Mouse (Mus musculus) lung, postnatal 0 days (tissue): Measurements from ENCODE around the gene 4930524B15Rik. TPM values are rescaled to one million over a fixed set of nuclear protein-coding genes. Genes with fewer than 3 reads are reported as not detected.

Experiments
- ATAC-seq: fragments of 200-750 bp; cut with Nextera tagmentation; 2 replicates; pipeline ENCODE4 v1.8.0; 2017; ENCODE audit warnings: moderate library complexity
- DNase-seq: peaks from one replicate; pipeline ENCODE4 v3.0.0-alpha.2; 2016; ENCODE audit warnings: low spot score
- H3K27ac ChIP-seq: fragments of 300-500 bp; sonication (generic); 2 replicates; pipeline ENCODE4 v1.5.1; 2014; ENCODE audit warnings: antibody characterized with exemption, mild to moderate bottlenecking, low read length, mixed read lengths
- H3K27me3 ChIP-seq: fragments of 300-500 bp; sonication (generic); replicated peaks from 2 replicates; pipeline ENCODE4 v1.6.1; 2014; ENCODE audit warnings: low read length, mixed read lengths; ENCODE audit not compliant: insufficient read depth
- H3K36me3 ChIP-seq: fragments of 300-500 bp; sonication (generic); 2 replicates; pipeline ENCODE4 v1.6.1; 2014; ENCODE audit warnings: low read length, mixed read lengths; ENCODE audit not compliant: insufficient read depth
- H3K4me1 ChIP-seq: fragments of 300-500 bp; sonication (generic); 2 replicates; pipeline ENCODE4 v1.6.1; 2014; ENCODE audit warnings: antibody characterized with exemption, low read depth, low read length, mixed read lengths; ENCODE audit not compliant: insufficient read depth
- H3K4me2 ChIP-seq: fragments of 300-500 bp; sonication (generic); replicated peaks from 2 replicates; pipeline ENCODE4 v1.6.1; 2014; ENCODE audit warnings: low read depth, mild to moderate bottlenecking, low read length, moderate library complexity, mixed read lengths
- H3K4me3 ChIP-seq: fragments of 300-500 bp; sonication (generic); 2 replicates; pipeline ENCODE4 v1.5.1; 2014; ENCODE audit warnings: low read depth, low read length
- H3K9ac ChIP-seq: fragments of 300-500 bp; sonication (generic); replicated peaks from 2 replicates; pipeline ENCODE4 v1.6.1; 2014; ENCODE audit warnings: low read depth, mild to moderate bottlenecking
- H3K9me3 ChIP-seq: fragments of 300-500 bp; sonication (generic); 2 replicates; pipeline ENCODE4 v1.6.1; 2016; ENCODE audit warnings: low read length, mixed read lengths
- CTCF ChIP-seq: IDR thresholded peaks from 2 replicates; pipeline ENCODE4 v1.5.1; 2016; ENCODE audit warnings: antibody characterized with exemption, mild to moderate bottlenecking
- EP300 ChIP-seq: IDR thresholded peaks from 2 replicates; pipeline ENCODE4 v1.6.1; 2016; ENCODE audit warnings: antibody characterized with exemption, mild to moderate bottlenecking, control low read depth
- WGBS: fragments of 180-500 bp; shearing (Covaris S2); extraction: QIAGEN DNeasy Blood & Tissue Kit; methylation state at CpG from one replicate; pipeline ENCODE4 v1.1.7; 2014; 5-methylcytosine and 5-hydroxymethylcytosine counted together
- polyA plus RNA-seq: library from polyadenylated mRNA; unstranded; fragments of >200 nt; fragmentation: Nextera tagmentation; extraction: Ambion mirVana; gene quantifications from 2 replicates; pipeline ENCODE4 v1.2.1, GENCODE M21; 2015

The 4930524B15Rik gene
- polyA plus RNA-seq, 1 experiment from 2014 or later, result 0.07 TPM

DNA sequence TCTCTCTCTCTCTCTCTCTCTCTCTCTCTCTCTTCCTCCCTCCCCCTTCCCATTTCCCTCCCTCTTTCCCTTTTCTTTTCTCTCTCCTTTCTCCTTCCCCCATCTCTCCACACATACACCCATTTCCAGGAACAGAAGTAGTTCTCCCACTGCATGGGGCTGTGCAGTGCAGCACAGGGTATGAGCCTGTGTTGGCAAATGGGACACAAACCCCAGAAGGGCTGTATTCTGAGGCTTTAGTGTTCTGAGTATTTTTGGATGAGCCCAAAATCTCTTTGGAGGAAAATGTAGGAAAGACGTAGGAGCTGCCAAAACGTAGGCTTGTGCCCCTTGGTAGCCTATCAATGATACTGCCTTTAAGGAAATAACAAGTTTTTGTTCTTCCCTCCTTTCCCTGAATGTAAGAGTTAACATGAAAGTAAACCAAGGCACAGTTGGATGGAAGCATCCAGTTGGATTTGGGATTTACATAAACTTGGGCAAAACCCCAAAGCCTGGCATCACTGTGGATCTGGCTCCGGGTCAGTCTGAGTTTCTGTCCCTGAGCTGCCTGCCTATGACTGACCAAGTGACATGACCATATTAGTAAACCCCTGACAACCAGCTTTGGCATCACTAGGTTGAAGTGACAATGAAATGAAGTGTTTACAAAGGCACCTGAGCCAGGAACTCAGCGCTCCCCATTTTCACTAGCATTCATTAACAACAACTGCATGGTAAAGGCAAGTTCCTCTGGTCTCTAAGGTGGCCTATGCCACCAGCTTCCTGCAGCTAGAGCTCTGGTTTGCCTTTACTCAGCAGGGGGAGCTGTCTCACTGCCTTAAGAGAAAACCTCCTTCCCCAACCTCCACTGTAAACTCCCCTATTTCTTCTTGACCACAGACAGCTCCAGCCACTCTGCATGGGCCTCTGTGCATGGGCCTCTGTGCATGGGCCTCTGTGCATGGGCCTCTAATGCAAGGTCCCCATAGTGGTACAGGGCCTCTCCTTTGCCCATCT, 23.5 kb upstream of the 4930524B15Rik start:
- ATAC-seq, result 0 out of 2 replicates have a peak, but pooled peaks have one; percentile 17
- WGBS, result 71% methylated on average over 4 of the region's 4 CpGs
- DNase-seq, result peak; percentile 27

DNA sequence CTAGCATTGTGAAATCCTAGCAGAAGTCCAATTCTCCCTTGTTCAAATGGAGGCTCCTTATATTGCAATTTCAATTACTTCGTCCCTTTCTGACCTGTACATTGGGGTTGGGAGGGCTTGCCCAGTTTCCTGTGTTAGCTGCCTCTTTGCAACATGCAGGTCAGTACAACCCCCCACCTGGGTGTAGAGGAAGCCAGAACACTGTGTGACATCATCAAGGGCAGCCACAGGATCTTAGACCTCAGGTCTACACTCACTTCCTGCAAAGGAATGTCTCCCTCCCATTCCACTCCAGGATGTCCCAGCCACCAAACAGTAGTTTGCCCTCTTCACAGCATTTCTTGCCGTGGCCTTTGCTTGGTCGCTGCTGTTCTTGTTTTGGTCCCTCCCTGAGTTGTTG, 19.9 kb upstream of the 4930524B15Rik start:
- no peaks in the 10 kb centered on the region for H3K36me3 ChIP-seq

More for the DNA sequence above, 23.5 kb upstream of the 4930524B15Rik start:
- Histone ChIP-seq H3K27me3 (no peaks in the 10 kb centered on the region), H3K27ac (no peak overlapping the region), H3K36me3 (no peaks in the 10 kb centered on the region), H3K9me3 (no peaks in the 10 kb centered on the region), H3K4me2 (no peak overlapping the region), H3K4me1 (no peaks in the 10 kb centered on the region), H3K4me3 (no peak overlapping the region), H3K9ac (no peak overlapping the region)
- TF ChIP-seq CTCF, result peak; percentile 53
- no peak for TF ChIP-seq EP300

DNA sequence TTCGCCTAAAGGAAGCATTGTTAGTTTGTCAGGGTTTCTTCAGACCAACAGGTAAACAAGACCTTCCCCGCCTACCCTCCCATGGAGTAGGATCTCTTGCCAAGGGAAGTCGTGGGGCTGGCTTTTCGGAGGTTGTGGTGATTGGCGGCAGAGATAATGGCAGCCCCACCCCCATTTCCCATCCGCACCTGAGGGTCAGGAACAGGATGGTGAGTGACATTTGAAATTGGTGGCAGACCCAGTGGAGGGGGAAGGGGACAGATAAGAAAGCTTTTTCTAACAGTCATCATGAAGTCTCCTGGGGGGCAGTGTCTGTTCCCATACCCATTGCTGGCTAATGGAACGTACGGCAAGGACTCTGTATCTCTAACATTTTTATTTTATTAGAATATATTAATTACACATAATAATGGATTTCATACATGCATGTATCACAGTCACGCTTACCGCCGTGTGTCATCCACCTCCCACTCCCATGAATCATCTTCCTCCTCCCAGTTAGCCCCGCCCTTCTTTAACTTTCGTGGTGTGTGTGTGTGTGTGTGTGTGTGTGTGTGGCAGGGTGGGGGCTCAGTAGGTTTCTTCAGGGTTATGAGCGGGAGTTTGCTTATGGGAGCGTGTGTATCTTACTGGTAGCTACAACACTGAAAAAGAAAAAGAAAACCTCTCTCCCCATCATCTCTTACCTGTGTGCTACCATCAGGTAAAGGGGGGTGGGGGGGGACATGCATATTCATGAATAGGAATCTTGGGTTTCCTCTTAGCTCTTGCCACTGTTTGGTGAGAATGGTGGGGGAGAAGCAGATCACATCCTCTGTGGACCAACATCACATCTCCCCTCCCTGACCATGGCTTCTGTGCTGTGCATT, 16.7 kb upstream of the 4930524B15Rik start:
- DNase-seq (peak; percentile 8), ATAC-seq (0 out of 2 replicates have a peak, but pooled peaks have one; percentile 11)
- H3K27me3 ChIP-seq, result no peaks in the 10 kb centered on the region
- H3K4me1 ChIP-seq, result no peaks in the 10 kb centered on the region; the same call in 1 of the 2 replicates
- 10% methylated on average over 15 of the region's 15 CpGs for WGBS
- no peak for TF ChIP-seq CTCF
- TF ChIP-seq EP300, result no peak
- H3K4me3 ChIP-seq, result peak overlapping the region; percentile 39
- H3K9ac ChIP-seq, result no peak overlapping the region
- H3K4me2 ChIP-seq, result peak overlapping the region; percentile 59
- no peak overlapping the region for H3K27ac ChIP-seq
- H3K36me3 ChIP-seq, result no peaks in the 10 kb centered on the region
- no peaks in the 10 kb centered on the region for H3K9me3 ChIP-seq

More for the DNA sequence above, 19.9 kb upstream of the 4930524B15Rik start:
- TF ChIP-seq EP300 (no peak), CTCF (no peak)
- Histone ChIP-seq H3K4me3 (no peak overlapping the region), H3K9me3 (no peaks in the 10 kb centered on the region), H3K4me2 (no peak overlapping the region), H3K27me3 (no peaks in the 10 kb centered on the region), H3K4me1 (no peaks in the 10 kb centered on the region; the same call in 1 of the 2 replicates), H3K27ac (no peak overlapping the region), H3K9ac (no peak overlapping the region)
- DNase-seq (no peak), ATAC-seq (no peak)
- WGBS, result 63% methylated on average over 3 of the region's 3 CpGs

DNA sequence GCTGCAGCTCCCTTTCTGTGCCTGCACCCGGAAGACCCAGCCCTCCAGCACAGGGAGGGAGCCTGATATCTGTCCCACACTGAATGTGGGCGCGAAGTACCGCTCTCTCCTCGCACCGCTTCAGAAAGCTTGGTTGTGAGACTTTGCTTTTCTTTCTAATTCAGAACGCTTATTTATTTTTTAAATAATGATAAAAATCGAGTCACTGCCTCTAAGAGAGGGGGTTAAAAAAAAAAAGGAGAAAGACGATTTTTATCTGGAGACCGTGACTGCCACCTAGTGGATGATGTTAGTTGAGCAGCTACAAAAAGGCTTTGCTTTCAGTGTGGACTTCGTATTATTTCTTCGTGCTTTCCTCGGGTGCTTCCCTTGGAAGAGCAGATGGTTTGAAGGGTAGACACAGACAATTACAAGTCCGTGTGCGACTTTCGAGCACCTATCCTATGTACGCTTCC, 16.0 kb upstream of the 4930524B15Rik start:
- Histone ChIP-seq H3K27me3 (no peaks in the 10 kb centered on the region), H3K4me2 (peak overlapping the region; percentile 59), H3K36me3 (no peaks in the 10 kb centered on the region), H3K4me1 (no peaks in the 10 kb centered on the region; the same call in 1 of the 2 replicates), H3K9me3 (no peaks in the 10 kb centered on the region), H3K27ac (no peak overlapping the region), H3K9ac (no peak overlapping the region), H3K4me3 (peak overlapping the region; percentile 39)
- DNase-seq (peak; percentile 90), ATAC-seq (peak; percentile 54)
- TF ChIP-seq EP300, result no peak
- TF ChIP-seq CTCF, result peak; percentile 83
- under 1% methylated on average over 17 of the region's 17 CpGs for WGBS

DNA sequence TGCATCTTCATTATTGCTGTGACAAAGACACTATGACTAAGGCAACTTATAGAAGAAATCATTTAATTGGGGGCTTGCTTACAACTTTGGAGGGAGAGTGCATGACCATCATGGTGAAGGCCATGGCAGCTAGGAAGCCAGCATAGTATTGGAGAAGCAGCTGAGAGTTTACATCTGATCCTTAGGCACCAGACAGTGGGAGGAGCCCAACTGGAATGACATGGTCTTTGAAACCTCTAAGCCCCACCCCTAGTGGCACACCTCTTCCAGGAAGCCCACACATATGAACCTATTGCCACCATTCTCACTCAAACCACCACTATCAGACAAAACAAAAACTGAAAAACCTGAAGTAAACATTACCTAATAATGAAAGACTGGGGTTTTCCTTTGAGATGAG, 5.3 kb upstream of the 4930524B15Rik start:
- Histone ChIP-seq H3K9ac (no peak overlapping the region), H3K27ac (no peak overlapping the region), H3K27me3 (no peaks in the 10 kb centered on the region), H3K4me3 (no peak overlapping the region), H3K4me1 (no peaks in the 10 kb centered on the region), H3K36me3 (no peaks in the 10 kb centered on the region), H3K4me2 (no peak overlapping the region), H3K9me3 (no peaks in the 10 kb centered on the region)
- no peak for DNase-seq
- ATAC-seq, result no peak
- no peak for TF ChIP-seq CTCF

DNA sequence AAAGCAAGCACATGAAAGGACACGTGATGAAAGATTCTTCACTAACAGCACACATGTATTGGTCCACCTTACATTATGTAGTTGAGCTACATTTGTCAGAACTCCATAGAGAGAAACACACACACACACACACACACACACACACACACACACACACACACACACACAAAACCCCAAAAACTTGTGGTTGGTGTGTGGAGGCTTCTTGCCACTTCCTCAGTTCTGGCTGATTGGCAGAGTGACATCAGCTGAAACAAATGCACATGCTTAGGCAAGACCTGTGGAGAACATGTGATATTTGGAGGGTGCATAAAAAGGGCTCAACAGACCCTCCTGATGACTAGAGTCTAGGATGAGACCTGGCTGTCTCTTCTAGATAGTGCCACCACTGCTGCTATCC, 1.4 kb upstream of the 4930524B15Rik start:
- Histone ChIP-seq H3K4me2 (no peak overlapping the region), H3K4me3 (no peak overlapping the region), H3K4me1 (no peaks in the 10 kb centered on the region), H3K9me3 (no peaks in the 10 kb centered on the region), H3K27ac (no peak overlapping the region), H3K36me3 (no peaks in the 10 kb centered on the region), H3K9ac (no peak overlapping the region), H3K27me3 (no peaks in the 10 kb centered on the region)
- no peak for ATAC-seq
- DNase-seq, result no peak
- TF ChIP-seq EP300 (no peak), CTCF (no peak)
- 89% methylated on average over 1 of the region's 1 CpGs for WGBS
